Mouse (Mus musculus) ES-CJ7 (cell line): ENCODE results near the gene Dgkz.

Experiments used
- DNase-seq: peaks from one replicate; pipeline ENCODE4 v3.0.0; 2011; ENCODE audit warnings: low read depth, low spot score

The Dgkz gene

GRCm38 (mm10) chr2:91960459-91960858, 15.2 kb downstream of the Dgkz start:
- no peak for DNase-seq

- no peak for DNase-seq
Observed at GRCm38 (mm10) chr2:91959544-91960410, 15.9 kb downstream of the Dgkz start.

- DNase-seq = peak; percentile 70
Observed at GRCm38 (mm10) chr2:91958701-91959457, 16.8 kb downstream of the Dgkz start.

- no peak for DNase-seq
Observed at GRCm38 (mm10) chr2:91958049-91958448, 17.6 kb downstream of the Dgkz start.

GRCm38 (mm10) chr2:91957096-91957495, 18.6 kb downstream of the Dgkz start:
- no peak for DNase-seq

- no peak for DNase-seq
Observed at GRCm38 (mm10) chr2:91955875-91956274, 19.8 kb downstream of the Dgkz start.

GRCm38 (mm10) chr2:91955121-91955591, 20.5 kb downstream of the Dgkz start:
- no peak for DNase-seq

GRCm38 (mm10) chr2:91953825-91954224, 21.8 kb downstream of the Dgkz start:
- DNase-seq = no peak

GRCm38 (mm10) chr2:91950275-91951085, 25.2 kb downstream of the Dgkz start:
- no peak for DNase-seq

GRCm38 (mm10) chr2:91949411-91950274, 26.0 kb downstream of the Dgkz start:
- DNase-seq = no peak

- no peak for DNase-seq
Observed at GRCm38 (mm10) chr2:91948792-91949241, 26.8 kb downstream of the Dgkz start.

- DNase-seq = no peak
Observed at GRCm38 (mm10) chr2:91948151-91948509, 27.5 kb downstream of the Dgkz start.

GRCm38 (mm10) chr2:91947397-91948150, 28.1 kb downstream of the Dgkz start:
- no peak for DNase-seq

GRCm38 (mm10) chr2:91946836-91947235, 28.8 kb downstream of the Dgkz start:
- no peak for DNase-seq

GRCm38 (mm10) chr2:91945483-91945882, 30.2 kb downstream of the Dgkz start, which contains the start of gene Gm9821:
Gene Gm9821 (plus strand): TSS chr2:91945703.
- DNase-seq = no peak

- DNase-seq = peak; percentile 81
Observed at GRCm38 (mm10) chr2:91944170-91944950, 31.3 kb downstream of the Dgkz start.

GRCm38 (mm10) chr2:91942356-91942755, 33.3 kb downstream of the Dgkz start:
- DNase-seq = no peak

GRCm38 (mm10) chr2:91939303-91939935, 36.2 kb downstream of the Dgkz start:
- no peak for DNase-seq

GRCm38 (mm10) chr2:91936154-91936553, 39.5 kb downstream of the Dgkz start:
- no peak for DNase-seq
